8 mouse cellular contexts compared by ENCODE assay signal in the genomic region with DNA sequence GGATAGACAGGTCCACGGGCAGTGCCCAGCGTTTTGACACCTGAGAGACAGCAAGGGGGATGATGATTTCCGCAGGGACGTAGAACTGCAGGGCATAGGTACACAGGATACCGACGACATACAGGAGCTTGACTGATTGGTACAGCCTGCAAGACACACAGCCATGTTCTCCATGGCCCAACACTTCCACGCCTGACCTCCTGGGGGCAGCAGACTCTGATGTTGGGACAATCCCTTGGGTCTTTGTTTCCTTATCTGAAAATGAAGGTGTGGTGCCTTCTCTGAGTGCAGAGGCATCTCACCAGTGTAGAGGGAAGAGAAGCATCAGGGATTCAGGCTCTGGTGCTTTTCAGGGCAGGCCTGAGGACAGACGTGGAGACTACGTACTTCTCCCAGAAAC. TPM values are rescaled to one million over a fixed set of nuclear protein-coding genes. Genes with fewer than 3 reads are reported as not detected.
DNase-seq lines count a peak whose midpoint lies in the region; ATAC-seq and TF ChIP-seq lines count a peak whose summit lies in the region.

No protein-coding gene starts in this region.

- H3K36me3 ChIP-seq in embryonic facial prominence, embryonic 11.5 days (replicated peaks; ENCODE audit: control insufficient read depth, insufficient read depth, low read depth, low read length), result no peaks in the 10 kb centered on the region

- no peak; the same call in 1 of the 2 replicates for ATAC-seq in embryonic facial prominence, embryonic 11.5 days (replicated peaks; ENCODE audit: insufficient number of reproducible peaks, low FRiP score, low TSS enrichment, low read depth)
- ATAC-seq in megakaryocyte, adult 5-6 weeks (ENCODE audit: poor library complexity, severe bottlenecking), result peak; percentile 46; the same call in 1 of the 2 replicates

- peak; percentile 82 for TF ChIP-seq CTCF in cerebellum, adult 2 months (IDR thresholded peaks at IDR 0.05; ENCODE audit: borderline replicate concordance, insufficient read depth, low read depth, low read length)

- no peaks in the 10 kb centered on the region for H3K9me3 ChIP-seq in embryonic facial prominence, embryonic 11.5 days (replicated peaks; ENCODE audit: control insufficient read depth, low read length)

- no peak overlapping the region for H3K9ac ChIP-seq in embryonic facial prominence, embryonic 11.5 days (replicated peaks; ENCODE audit: low read length)

- H3K4me3 ChIP-seq in cerebellum, adult 2 months (replicated peaks; ENCODE audit: insufficient read depth, low read depth, low read length), result no peak overlapping the region
- no peak overlapping the region for H3K4me3 ChIP-seq in embryonic facial prominence, embryonic 11.5 days (ENCODE audit: low read depth, low read length)

- no peak overlapping the region for H3K27ac ChIP-seq in cerebellum, adult 2 months (ENCODE audit: insufficient read depth, low read length)
- no peak overlapping the region for H3K27ac ChIP-seq in embryonic facial prominence, embryonic 11.5 days (replicated peaks; ENCODE audit: low read depth, low read length)

- no peaks in the 10 kb centered on the region for H3K27me3 ChIP-seq in cerebellum, adult 2 months (ENCODE audit: control insufficient read depth, insufficient read depth, low read length)
- H3K27me3 ChIP-seq in embryonic facial prominence, embryonic 11.5 days (ENCODE audit: control insufficient read depth, insufficient read depth, low read length), result no peaks in the 10 kb centered on the region

- no peak overlapping the region for H3K4me2 ChIP-seq in embryonic facial prominence, embryonic 11.5 days (ENCODE audit: low read depth, low read length)

- peak; percentile 43 to 57 for DNase-seq in cerebellum, adult 2 months
- no peak for DNase-seq in cerebellum, adult 9-11 months
- DNase-seq in urinary bladder, postnatal 25 days (ENCODE audit: low spot score), result peak; percentile 46
- DNase-seq in urinary bladder, postnatal 4 days (ENCODE audit: low spot score in 2 of 2), result no peak
- peak; percentile 39 for DNase-seq in embryonic facial prominence, embryonic 11.5 days (ENCODE audit: low spot score)
- DNase-seq in left cerebral cortex, adult 11 months (ENCODE audit: low spot score), result peak; percentile 47
- peak; percentile 83 for DNase-seq in testis, postnatal 10 days (ENCODE audit: low spot score)

- 56% methylated on average over 9 of the region's 9 CpGs for WGBS in cerebellum, adult 2 months
- 50% methylated on average over 9 of the region's 9 CpGs for WGBS in embryonic facial prominence, embryonic 11.5 days

- H3K4me1 ChIP-seq in cerebellum, adult 2 months (ENCODE audit: control insufficient read depth, insufficient read depth, low read length), result no peaks in the 10 kb centered on the region
- no peaks in the 10 kb centered on the region for H3K4me1 ChIP-seq in embryonic facial prominence, embryonic 11.5 days (ENCODE audit: control insufficient read depth, insufficient read depth, low read length)

- TF ChIP-seq POLR2A in cerebellum, adult 2 months (IDR thresholded peaks at IDR 0.05; ENCODE audit: borderline replicate concordance, insufficient read depth, low read length), result no peak

RNA-seq across cellular contexts. Expression of gene Slc36a3, which starts 11.2 kb away (rescaled TPM):
- not detected in 2 replicates for polyA plus RNA-seq in cerebellum, adult 2 months (2012; rRNA removed)
- polyA plus RNA-seq in embryonic facial prominence, embryonic 11.5 days (2014; fragmentation: Nextera tagmentation; extraction: Ambion mirVana), result not detected in 2 replicates
- total RNA-seq in megakaryocyte, adult 5-6 weeks (2015), result 0.07 and 0.09 TPM in 2 replicates
- total RNA-seq in megakaryocyte, adult 5-6 weeks (2017), result not detected in 2 replicates

RNA-seq across cellular contexts. Expression of gene Slc36a2, which starts 22.2 kb away (rescaled TPM):
- polyA plus RNA-seq in cerebellum, adult 2 months (2012; rRNA removed), result 0.71 and 0.82 TPM in 2 replicates
- 0.11 and 0.38 TPM in 2 replicates for polyA plus RNA-seq in embryonic facial prominence, embryonic 11.5 days (2014; fragmentation: Nextera tagmentation; extraction: Ambion mirVana)
- total RNA-seq in megakaryocyte, adult 5-6 weeks (2015), result 0.21 and 0.25 TPM in 2 replicates
- total RNA-seq in megakaryocyte, adult 5-6 weeks (2017), result 0.04 and 0.29 TPM in 2 replicates

RNA-seq across cellular contexts. Expression of gene Slc36a1, which starts 41.5 kb away (rescaled TPM):
- 41.1 and 41.5 TPM in 2 replicates for polyA plus RNA-seq in cerebellum, adult 2 months (2012; rRNA removed)
- 1.6 and 1.9 TPM in 2 replicates for polyA plus RNA-seq in embryonic facial prominence, embryonic 11.5 days (2014; fragmentation: Nextera tagmentation; extraction: Ambion mirVana)
- total RNA-seq in megakaryocyte, adult 5-6 weeks (2015), result 22.2 and 24.7 TPM in 2 replicates
- 13.4 and 15.4 TPM in 2 replicates for total RNA-seq in megakaryocyte, adult 5-6 weeks (2017)

Comparison
In these comparisons a context has a peak if more than half of its experiments do, and no peak if none do; other contexts are left out.
1. DNase-seq: peak in cerebellum, adult 2 months (2 of 2), urinary bladder, postnatal 25 days (single experiment), embryonic facial prominence, embryonic 11.5 days (single experiment), left cerebral cortex, adult 11 months (single experiment) and testis, postnatal 10 days (single experiment); none in cerebellum, adult 9-11 months (single experiment) and urinary bladder, postnatal 4 days (0 of 2).
2. RNA of gene Slc36a1, which starts 41.5 kb away (polyA plus RNA-seq): 41.1 to 41.5 TPM in cerebellum, adult 2 months; 1.6 to 1.9 TPM in embryonic facial prominence, embryonic 11.5 days; every median in the first group is over 10 times any median in the second.